Mouse (Mus musculus): Measurements from ENCODE around the gene Fggy.
A peak's percentile ranks its signal among the peaks of the same experiment; 100 is the strongest.

Fggy gene

GRCm38 (mm10) chr4:95775574-95775973 is 218.3 kb downstream of the Fggy start:
- DNase-seq (ENCODE audit: low read depth, low spot score) = no peak

- no peak for DNase-seq (ENCODE audit: low read depth, low spot score)
Observed at GRCm38 (mm10) chr4:95777839-95778238, 220.5 kb downstream of the Fggy start.

GRCm38 (mm10) chr4:95778528-95778927 is 221.2 kb downstream of the Fggy start:
- DNase-seq (ENCODE audit: low read depth, low spot score) = no peak

GRCm38 (mm10) chr4:95784146-95784895 is 227.0 kb downstream of the Fggy start:
- DNase-seq (ENCODE audit: low read depth, low spot score) = no peak

- no peak for DNase-seq (ENCODE audit: low read depth, low spot score)
Observed at GRCm38 (mm10) chr4:95787609-95788008, 230.3 kb downstream of the Fggy start.

GRCm38 (mm10) chr4:95788867-95789266 is 231.6 kb downstream of the Fggy start:
- DNase-seq (ENCODE audit: low read depth, low spot score) = no peak

- DNase-seq (ENCODE audit: low read depth, low spot score) = no peak
Observed at GRCm38 (mm10) chr4:95791913-95792475, 234.7 kb downstream of the Fggy start.

GRCm38 (mm10) chr4:95793647-95794328 is 236.5 kb downstream of the Fggy start:
- no peak for DNase-seq (ENCODE audit: low read depth, low spot score)

GRCm38 (mm10) chr4:95794651-95795050 is 237.3 kb downstream of the Fggy start:
- DNase-seq (ENCODE audit: low read depth, low spot score) = no peak

- DNase-seq (ENCODE audit: low read depth, low spot score) = no peak
Observed at GRCm38 (mm10) chr4:95795283-95795682, 238.0 kb downstream of the Fggy start.

GRCm38 (mm10) chr4:95819650-95820049 is 262.3 kb downstream of the Fggy start:
- no peak for DNase-seq (ENCODE audit: low read depth, low spot score)

GRCm38 (mm10) chr4:95821906-95822579 is 264.7 kb downstream of the Fggy start:
- peak; percentile 69 for DNase-seq (ENCODE audit: low read depth, low spot score)

- DNase-seq (ENCODE audit: low read depth, low spot score) = no peak
Observed at GRCm38 (mm10) chr4:95828164-95828563, 270.9 kb downstream of the Fggy start.

GRCm38 (mm10) chr4:95830320-95830719 is 273.0 kb downstream of the Fggy start:
- no peak for DNase-seq (ENCODE audit: low read depth, low spot score)

- no peak for DNase-seq (ENCODE audit: low read depth, low spot score)
Observed at GRCm38 (mm10) chr4:95839860-95840259, 282.6 kb downstream of the Fggy start.

GRCm38 (mm10) chr4:95840389-95841053 is 283.2 kb downstream of the Fggy start:
- no peak for DNase-seq (ENCODE audit: low read depth, low spot score)

GRCm38 (mm10) chr4:95845981-95846617 is 288.8 kb downstream of the Fggy start:
- DNase-seq (ENCODE audit: low read depth, low spot score) = no peak

- DNase-seq (ENCODE audit: low read depth, low spot score) = no peak
Observed at GRCm38 (mm10) chr4:95847219-95847618, 289.9 kb downstream of the Fggy start.

GRCm38 (mm10) chr4:95847664-95848063 is 290.4 kb downstream of the Fggy start:
- no peak for DNase-seq (ENCODE audit: low read depth, low spot score)

GRCm38 (mm10) chr4:95849497-95849896 is 292.2 kb downstream of the Fggy start:
- DNase-seq (ENCODE audit: low read depth, low spot score) = no peak

- no peak for DNase-seq (ENCODE audit: low read depth, low spot score)
Observed at GRCm38 (mm10) chr4:95850044-95850739, 292.9 kb downstream of the Fggy start.

Data from embryo, embryonic 11.5 days (tissue).